Mouse (Mus musculus) liver, embryonic 14.5 days (tissue): ENCODE results near the gene Ankrd1.

Experiments used
- CTCF ChIP-seq: IDR thresholded peaks from 2 replicates; pipeline ENCODE4 v1.5.1; 2016; ENCODE audit warnings: antibody characterized with exemption, low read depth, control low read depth
- EP300 ChIP-seq: IDR thresholded peaks from 2 replicates; pipeline ENCODE4 v1.6.1; 2016; ENCODE audit warnings: antibody characterized with exemption, low read depth

DNA sequence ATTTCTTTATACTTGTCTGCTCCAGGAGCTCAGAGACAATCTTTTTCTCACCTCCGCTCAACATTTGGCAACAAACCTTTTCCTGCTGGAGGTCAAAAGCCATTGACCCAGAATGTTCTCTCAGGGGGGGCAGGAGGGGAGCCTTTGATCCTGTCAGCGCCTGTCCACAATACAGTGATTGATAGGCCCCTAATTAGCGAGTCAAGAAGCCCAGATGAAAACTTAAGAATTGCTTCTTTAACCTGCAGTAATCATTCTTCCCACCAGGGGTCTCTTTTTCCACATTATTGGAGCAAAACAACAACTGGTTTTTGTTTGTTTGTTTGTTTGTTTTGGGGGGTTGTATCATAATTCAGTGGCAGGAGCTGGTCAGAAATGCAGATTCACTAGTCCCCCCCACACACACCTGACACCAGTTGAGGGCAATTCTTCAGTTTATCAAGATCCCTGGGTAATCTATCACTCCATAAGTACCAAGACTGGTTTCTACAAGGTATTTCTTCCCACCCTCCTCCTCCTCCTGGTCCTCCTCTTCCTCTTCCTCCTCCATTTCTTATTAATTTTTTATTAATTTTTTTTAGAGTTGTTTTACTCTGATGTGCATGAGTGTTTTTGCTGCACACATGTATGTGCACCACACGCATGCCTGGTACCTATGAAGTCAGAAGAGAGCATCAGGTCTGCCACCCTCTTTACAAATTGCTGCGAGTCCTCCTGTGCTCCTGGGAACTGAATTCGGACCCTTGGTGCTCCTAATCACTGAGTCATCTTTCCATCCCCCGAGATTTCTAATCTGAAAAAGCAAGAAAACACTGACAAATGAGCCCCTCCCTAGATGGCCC lies 8.6 kb downstream of the Ankrd1 start:
- TF ChIP-seq CTCF (peak; percentile 49), EP300 (no peak)
